Mouse (Mus musculus) cortical plate, adult 2 months (tissue): ENCODE measurements at regions not wholly inside any gene's neighbourhood (a gene's known extent, or its start where the extent isn't known, plus 50 kb on each side); places are given as distances from the start of the nearest gene placed in this dataset.

Experiments
- CTCF ChIP-seq: fragments of 200-500 bp; IDR thresholded peaks from 2 replicates; pipeline ENCODE4 v1.5.1; 2011; ENCODE audit warnings: mild to moderate bottlenecking, control low read depth, low read length; ENCODE audit not compliant: insufficient read depth; ENCODE audit errors: extremely low read depth
- POLR2A ChIP-seq: fragments of 200-500 bp; IDR thresholded peaks from 2 replicates; pipeline ENCODE4 v1.6.1; 2011; ENCODE audit warnings: mild to moderate bottlenecking, low read length, control low read depth; ENCODE audit not compliant: insufficient read depth; ENCODE audit errors: extremely low read depth

GRCm38 (mm10) chr12:33779898-33780297 lies 148.3 kb upstream of the Ferd3l start:
- no peak for TF ChIP-seq CTCF
- TF ChIP-seq POLR2A, result no peak
